Mouse (Mus musculus): ENCODE data around the gene Popdc3.
"Not testable (repeated sequence)": the region's sequence is repeated elsewhere in the genome, so short reads cannot be mapped to it uniquely, and the experiment has no call there.

- TF ChIP-seq POLR2A (IDR thresholded peaks at IDR 0.05; ENCODE audit: insufficient read depth, low read depth, low read length); CTCF (IDR thresholded peaks at IDR 0.05); EP300 (IDR thresholded peaks at IDR 0.05; ENCODE audit: insufficient read depth, low read depth, low read length): not testable (repeated sequence)
Observed at GRCm38 (mm10) chr10:45292159-45292558, 114.3 kb downstream of the Popdc3 start.

Data from heart, adult 2 months (tissue).